Mouse (Mus musculus) erythroblast, embryonic 14.5 days (primary cell): ENCODE data around the gene Pde8a.

ENCODE experiments used
- GATA1 ChIP-seq: IDR thresholded peaks from 2 replicates; pipeline ENCODE4 v1.6.1; 2012; ENCODE audit warnings: low read length, inconsistent platforms, mixed read lengths
- TAL1 ChIP-seq: IDR thresholded peaks from 3 replicates; pipeline ENCODE4 v1.6.1; 2012; ENCODE audit warnings: low read length, inconsistent platforms, mixed read lengths

- TF ChIP-seq GATA1 (no peak), TAL1 (no peak)
These were observed 37.1 kb upstream of the Pde8a start for GRCm38 (mm10) chr7:81176187-81176769.
